Mouse (Mus musculus) T-helper 1 cell (primary cell): ENCODE results near the gene 4921511C20Rik.

ENCODE experiments used
- in situ Hi-C: fragments of 300-600 bp; cut with MboI, MseI; formaldehyde crosslinking; loops from one replicate; pipeline ENCODE4 v1.15.1; 2025; ENCODE audit warnings: high pct_unique_total_duplicates

Gene 4921511C20Rik

DNA sequence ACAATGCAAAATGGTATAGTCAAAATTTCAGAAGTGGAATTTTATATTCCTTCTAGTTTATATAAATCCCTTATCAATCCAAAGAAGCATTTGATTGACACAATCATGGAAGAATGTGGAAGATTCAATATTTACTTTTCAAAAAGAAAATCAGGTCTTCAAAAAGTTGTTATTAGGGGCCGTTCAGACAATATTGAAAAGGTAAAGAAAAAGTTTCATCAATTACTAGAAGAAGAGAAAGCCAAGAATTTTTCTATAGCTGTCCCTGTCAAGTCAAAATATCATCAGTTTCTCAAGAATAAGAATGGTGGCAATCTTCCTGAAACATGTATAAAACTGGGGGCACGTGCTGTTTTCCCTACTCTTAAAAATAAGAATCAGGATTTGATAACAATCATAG, at the start of gene 4921511C20Rik:
TSS of gene 4921511C20Rik (plus strand) at position 301 of the 400 bp plus-strand sequence.
- in situ Hi-C loops, result no loop called here
